Mouse (Mus musculus): Measurements from ENCODE around the gene S100a10.
A peak's percentile ranks its signal among the peaks of the same experiment; 100 is the strongest.

Gene S100a10

DNA sequence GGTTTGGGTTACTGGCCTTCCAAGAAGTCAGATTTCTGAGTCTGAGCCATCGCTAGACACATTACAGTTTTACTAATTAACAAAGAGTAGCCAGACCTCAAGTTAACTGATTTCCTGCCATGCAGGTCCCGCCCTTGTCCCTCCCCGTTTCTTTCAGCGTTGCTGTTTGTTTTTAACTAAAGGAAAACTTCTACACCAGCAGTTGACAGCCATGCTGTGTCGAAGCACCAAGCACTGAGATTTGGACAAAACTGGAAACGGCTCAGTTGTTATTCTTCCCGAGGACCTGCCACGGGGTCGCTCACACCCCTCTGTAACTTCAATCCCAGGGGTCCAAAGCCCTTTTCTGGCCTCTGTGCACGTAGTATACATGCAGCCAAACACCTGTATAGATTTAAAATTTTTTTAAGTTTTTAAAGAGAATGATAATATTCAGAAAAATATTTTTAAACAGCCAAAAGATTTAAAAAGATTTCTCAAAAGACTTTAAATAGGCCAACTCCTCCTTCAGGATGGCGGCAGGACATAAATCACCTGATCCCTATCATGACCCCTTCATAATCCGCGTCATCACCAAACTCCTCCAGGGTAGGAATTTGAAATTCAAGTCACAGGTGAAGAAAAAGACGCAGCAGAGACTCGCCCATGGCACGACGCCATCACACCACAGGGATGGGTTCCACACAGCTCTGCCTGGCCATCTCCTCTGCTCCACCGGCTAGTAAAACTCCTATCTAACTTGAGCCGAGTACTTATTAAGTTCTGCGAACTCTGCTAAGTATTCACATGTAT, 6.9 kb upstream of the S100a10 start:
- no peak for DNase-seq

DNA sequence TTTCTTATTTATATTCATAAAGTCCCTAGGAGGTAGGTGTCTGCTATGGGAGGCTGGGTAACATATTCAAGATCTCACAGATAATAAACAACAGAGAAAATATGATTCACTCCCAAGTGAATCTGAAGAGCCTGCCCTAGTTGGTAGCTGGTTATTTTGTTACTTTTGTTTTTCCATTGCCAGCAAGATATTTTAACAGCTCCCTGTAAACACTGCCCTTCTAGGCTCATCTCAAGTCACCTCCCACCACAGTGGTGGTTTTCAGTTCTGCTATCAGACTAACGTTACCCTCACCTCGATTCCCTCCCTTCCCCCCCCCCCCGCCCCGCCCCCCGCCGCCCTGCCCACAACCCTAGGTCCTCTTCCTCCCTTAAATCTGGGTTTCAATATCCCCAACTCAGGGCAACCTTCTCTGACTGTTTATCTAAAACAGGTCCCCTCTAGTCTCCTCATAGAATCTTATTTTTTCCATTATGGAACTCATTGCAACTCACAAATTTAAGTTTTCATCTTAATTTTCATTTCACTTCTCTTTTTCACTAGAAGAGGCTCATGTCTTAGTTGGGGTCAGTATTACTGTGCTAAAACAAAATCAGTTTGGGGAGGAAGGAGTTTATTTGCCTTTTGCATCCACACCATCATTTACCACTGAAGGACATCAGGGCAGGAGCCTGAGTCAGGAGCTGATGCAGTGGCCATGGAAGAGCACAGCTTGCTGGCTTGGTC, 6.2 kb upstream of the S100a10 start:
- DNase-seq, result no peak

DNA sequence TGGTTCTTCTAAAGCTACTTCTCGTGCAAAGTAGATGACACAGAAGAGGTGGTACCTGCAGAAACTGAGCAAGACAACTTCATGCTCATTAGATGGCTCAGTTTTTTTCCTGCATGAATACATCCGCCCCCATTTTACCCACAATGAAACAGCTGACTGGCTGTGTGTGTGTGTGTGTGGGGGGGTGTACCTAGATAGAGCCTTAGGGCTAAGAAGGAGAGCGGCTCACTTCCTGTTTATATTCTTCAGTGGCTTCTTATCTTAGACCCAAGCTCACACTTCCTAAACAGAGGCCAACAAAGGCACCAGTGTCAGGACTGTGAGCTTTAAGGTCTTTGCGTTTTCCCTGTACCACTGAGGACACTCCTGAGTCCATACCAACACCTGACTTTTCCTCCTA, 4.9 kb upstream of the S100a10 start:
- DNase-seq, result no peak

DNA sequence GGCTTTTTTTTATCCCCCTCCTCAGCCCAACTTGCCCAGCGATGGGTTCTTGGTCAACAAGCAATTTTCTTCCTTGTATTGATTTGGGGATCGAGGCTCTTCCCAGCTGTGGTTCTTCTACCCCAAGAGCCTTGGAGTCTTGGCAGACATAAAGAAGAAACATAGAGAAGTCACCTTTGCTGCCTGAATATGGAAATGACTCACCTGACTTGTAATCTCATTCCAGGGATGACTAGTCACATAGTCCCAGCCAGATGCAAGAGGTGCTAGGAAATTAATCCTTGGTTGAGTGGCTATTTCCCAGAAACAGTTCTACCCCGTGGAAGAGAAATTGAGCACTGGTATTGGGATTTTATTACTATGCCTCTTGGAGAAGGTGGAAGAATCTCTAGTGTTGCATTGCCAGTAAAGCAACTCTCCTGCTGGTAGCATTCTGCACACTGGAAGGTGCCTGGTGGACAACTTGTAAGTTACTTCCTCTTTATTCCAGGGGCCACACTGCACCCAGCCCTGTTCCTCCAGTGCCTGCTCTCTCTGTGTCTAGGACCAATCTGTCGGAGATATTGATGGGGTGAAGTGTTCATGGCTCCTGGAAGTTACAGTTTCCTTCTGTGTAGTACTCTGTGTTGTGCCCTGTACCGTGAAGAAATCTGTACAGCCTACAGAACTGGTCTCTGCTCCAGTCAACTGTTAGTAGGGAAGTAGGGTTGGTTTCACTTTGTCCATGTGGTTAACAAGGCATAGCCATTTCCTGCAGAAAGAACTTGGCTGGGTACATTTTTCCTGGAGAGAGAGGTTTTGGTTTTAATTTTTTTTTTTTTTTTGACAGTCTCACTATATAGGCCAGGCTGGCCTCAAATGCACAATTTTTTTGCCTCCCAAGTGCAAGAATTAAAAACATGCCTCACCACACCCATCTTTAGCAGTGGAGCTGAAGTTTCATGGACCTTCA, 2.7 kb upstream of the S100a10 start:
- no peak for DNase-seq

DNA sequence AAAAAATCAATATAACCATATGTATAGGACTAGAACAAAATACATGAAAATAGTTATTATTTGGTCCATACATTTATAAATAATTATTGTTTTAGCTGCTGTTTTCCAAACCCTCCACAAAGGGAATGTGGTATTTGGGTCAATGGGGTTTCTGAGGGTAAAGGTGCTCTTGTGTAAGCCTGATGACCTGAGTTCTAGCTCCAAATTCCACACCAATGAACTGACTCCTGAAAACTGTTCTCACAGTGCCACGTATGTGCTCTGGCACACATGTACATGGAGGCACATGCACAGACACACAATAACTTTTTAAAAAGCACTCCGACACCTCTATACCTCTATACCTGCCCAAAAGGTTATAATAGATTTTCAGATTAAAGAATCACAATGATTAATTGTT, 1.6 kb upstream of the S100a10 start:
- DNase-seq, result no peak

DNA sequence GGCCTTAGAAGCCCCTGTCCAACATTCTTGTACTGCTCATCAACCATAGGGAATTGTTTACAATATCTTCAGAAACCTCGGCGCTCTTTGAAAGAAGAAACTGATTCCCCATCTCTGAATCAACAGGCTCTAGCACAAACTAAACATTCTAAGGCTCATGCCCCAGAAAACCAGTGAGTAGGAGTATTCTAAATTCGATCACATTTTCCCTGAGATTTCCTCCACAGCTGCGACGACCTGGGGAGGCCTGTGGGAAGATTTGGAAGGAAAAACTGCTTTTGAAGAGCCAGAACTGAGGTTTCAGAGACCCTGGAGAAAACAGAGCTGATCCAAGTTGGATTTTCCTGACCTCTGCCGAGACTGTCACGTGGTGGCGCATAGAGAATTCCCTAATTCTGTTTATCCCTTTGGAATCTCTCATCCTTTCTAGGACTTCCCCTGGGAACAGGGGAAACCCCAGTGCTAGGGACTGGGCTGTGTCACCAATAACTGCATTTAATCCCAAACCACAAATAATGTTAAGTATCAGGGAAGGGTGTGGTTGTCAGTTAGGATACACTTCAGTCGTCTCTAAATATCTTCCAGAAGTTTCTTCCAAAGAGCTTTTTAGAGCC, 1.0 kb upstream of the S100a10 start:
- DNase-seq, result no peak

DNA sequence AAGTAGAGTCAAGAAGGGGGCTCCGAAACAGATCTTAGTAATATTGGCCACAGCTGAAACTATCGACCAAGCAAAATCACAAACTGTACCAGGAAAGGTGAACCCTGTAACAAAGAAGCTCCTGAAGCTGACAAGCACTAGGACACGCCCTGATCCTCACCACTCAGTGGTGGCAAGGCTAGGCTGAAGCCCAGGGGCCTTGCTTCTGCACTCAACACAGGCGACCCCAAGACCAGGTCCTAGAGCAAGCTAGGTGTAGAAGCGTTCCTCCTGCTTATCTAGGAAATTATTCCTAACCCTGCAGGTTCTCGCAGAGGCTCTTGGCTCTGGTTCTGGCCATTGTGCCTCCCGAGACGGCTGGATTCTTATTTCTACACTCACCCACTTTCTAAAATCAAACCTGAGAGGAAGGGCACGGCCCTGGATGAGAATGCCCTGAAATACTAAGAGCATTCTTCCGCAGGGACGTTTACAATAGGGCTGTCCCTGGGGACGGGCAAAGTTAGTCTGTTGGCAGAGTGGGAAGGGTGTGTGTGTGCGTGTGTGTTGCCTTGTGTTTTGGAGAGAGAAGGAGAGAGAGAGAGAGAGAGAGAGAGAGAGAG, 400 bp upstream of the S100a10 start:
- peak; percentile 34 for DNase-seq

DNA sequence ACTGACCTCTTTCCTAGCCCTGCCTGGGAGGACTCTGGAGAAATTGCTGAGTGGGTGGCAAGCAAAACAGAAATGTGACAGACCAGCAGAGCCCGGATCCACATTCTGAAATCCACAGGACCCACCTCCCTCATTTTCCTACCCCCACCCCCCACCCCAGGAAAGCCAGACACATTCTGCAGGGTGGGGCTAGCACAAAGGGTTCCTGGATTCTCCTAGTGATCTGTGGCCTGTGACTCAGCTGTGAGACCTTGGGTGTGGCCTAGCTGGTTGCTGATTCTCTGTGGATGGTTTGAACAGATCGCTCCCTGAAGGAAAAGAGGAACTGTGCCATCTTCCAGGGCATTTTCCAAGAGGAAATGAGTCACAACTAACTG, 986 bp downstream of the S100a10 start:
- DNase-seq, result peak; percentile 61

DNA sequence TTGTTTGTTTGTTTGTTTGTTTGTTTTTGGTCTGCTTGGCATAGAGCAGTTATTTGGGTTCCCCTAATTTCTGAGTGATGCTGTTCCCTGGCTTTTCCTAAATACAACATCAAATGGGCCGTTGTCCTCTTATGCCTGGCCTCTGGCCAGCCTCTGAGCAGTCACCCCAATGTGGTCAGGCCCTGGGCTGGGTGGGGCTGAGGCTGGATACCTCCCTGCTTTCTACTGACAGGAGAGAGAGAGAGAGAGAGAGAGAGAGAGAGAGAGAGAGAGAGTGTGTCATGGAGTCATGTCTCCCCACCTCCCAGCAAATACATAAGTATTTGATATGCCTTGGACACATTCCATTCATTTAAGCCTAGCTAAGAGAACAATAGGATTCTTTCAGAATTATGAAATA, 1.7 kb downstream of the S100a10 start:
- no peak for DNase-seq

DNA sequence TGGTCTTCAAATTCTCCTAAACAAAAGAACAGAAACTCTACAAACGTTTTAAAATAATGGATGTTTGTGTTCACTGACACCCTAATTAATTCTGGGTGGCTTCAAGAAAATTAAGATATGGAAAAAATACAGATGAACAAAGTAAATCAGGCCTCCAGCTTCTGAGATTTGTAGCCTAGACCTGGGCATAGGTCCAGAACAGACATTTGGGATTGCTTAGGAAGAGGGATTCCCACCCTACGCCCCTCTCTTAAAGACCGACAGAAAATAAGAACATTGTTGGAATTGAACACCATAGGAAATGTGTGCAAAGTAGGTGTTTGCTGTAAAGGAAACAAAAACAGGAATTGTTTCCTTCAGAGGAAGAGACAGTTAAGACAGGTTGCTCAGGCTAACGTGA, 2.6 kb downstream of the S100a10 start:
- DNase-seq, result no peak

DNA sequence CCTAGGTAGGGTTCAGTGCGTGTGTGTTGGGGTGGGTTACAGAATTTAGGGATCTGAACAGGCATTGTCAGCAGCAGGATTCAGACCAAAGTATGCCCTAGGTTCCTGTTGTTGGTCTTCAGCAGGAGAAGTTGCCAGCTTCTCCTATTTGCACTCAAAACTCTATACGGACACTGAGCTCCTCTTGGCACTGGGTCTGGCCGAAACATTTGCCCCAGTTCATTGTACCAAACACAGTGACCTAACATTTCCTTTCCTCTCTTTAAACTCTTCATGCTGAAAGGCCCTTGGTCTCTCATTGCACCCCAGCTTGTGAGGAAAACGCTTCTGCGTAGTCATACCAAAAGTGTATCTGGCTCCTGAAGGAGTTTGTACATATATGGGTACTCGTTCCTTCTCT, 5.1 kb downstream of the S100a10 start:
- no peak for DNase-seq

DNA sequence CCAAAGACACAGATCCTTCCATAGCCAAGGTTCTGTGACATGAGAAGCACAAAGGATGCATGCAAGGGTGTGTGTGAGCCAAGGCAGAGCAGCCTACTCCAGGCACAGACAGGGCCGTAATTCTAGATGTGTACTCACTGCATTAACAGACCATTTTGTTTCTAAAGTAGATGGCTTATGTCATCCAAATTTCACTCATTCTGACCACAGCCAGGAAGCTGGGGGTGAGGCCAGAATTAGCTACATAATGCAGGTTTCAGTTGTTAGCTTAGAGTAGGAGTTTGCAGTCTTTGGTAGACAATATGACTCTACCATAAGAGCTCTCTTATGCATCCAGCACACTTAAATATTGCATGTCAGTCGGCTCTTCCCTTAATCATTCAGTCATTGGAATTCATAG, 7.5 kb downstream of the S100a10 start:
- DNase-seq, result no peak

DNA sequence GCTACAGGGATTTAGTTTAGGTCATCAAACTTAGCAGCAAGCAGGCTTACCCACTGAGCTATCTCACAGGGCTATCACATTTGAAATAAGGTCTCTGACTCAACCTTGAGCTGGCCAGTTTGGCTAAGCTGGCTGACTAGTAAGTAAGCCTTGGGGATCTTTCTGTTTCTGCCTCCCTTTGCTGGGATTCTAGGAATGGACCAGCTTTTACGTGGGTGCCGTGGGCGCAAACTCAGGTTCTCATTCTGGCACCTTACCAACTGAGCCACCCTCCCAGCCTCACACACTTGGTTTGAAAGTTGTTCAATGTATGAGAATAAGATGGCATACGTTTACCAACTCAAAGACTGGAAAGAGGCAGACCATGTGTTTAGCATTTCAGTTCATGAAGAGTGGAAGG, 8.3 kb downstream of the S100a10 start:
- no peak for DNase-seq

DNA sequence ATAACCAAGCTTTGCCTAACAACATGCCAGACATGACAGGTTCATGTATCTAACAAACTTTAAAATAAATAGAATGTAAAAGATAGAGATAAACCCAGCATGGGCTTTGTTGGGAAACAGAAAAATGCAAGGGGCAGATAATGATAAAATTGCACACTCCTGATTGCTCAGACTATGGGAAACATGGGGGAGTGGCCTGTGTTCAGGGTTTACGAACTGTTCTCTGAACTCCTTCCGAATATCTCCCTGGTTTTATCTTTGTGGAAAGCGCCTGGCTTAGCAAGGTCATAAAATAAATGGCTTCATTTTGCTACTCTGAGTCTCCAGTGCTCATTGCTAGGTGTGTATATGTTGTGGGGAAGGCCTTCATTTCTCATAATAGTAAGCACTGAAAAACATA, 12.0 kb downstream of the S100a10 start:
- no peak for DNase-seq

DNA sequence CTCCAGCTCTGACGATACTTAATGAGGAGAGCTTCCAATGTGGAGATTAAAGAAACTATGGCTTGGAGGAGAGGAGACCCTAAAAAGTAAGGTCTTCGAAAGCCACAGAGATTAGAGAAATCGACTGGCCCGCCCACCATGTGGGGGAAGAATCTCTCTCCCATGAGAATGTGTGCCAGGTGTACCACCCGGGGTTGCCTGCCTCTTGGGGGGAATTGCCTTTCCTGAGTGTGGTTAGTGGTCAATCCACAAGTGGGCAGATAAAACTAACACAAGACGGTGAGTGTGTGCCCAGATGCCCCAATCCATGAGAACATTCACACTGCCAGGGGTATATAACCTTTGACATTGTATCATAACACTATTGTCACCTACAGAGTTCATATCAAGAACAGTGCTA, 12.8 kb downstream of the S100a10 start:
- DNase-seq, result no peak

DNA sequence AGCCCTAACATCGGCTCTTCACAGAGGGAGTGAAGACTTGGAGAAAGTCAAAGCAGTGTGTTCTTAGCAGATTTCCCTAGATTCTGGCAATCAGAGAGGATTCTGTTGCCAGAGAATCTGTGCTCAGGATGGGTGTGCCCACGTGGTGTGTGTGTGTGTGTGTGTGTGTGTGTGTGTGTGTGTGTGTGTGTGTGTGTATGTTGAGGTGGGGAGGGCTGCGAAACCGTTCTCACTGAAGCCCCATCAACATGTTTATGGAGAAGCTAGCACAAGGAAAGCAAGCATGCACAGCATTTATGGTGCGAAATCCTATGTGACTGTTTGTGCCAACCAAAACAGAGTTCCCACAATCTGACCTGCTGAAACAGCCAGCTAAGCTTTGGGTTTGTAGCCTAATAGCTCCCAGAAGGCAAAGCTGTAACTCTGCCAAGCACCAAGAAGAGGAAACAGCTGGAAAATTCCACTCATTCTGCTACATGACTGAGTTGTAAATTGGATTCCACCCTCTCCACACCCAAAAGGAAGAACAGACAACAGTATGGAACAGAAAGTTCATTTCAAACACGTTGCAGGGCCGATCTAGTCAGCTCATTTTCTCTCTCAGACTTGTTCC, 13.7 kb downstream of the S100a10 start:
- DNase-seq, result peak; percentile 51

DNA sequence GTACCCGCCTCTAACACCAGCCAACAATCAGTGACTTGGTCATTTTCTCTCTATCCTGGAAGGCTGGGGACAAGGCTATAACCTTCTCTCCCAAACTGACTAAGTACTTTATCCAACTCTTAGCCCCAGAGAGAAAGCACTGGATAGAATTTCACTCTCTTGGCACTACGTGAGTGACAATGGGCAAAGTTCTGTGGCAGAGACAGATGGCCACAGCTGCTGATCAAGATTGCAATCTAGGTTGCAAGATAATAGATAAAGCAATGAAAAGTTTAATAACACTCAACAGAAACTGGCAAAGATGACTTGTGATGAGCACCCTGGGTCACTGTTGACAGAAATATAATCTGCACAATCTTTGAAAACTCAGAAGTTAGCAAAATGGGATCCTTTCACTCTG, 14.2 kb downstream of the S100a10 start:
- DNase-seq, result no peak

DNA sequence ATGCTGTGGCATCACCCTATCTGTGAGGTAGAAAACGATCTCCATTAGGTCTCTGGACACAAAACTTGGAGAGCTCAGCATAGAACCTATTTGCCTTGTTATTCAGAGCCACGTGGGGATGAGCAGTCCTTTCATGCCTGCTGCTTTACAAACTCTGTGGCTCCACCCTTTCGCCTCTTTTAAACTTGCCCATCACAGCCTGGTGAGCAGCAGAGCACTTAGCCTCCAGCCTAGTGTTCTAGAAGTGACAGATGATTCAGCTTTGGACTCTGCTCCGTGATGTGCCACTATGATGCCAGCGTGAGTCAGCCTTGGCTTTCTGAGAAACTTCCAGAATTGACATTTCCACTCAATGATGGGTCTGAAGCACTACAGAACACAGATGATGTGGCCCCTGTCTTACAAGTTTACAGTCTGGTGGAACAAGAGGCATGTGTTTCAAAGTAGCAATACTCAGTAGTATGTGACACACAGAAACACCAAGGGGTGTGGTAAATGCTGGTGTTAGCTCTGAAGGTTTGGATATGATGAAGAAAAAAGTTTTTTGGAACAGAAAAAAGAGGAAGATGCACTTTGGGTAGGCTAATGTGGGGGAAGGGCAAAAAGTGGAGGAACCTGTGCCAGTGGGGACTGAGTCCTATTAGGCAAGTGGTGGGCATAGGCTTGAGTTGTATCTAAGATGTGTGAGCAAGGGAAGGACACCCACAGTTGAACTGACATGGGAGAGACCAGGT, 17.3 kb downstream of the S100a10 start:
- DNase-seq, result no peak

DNA sequence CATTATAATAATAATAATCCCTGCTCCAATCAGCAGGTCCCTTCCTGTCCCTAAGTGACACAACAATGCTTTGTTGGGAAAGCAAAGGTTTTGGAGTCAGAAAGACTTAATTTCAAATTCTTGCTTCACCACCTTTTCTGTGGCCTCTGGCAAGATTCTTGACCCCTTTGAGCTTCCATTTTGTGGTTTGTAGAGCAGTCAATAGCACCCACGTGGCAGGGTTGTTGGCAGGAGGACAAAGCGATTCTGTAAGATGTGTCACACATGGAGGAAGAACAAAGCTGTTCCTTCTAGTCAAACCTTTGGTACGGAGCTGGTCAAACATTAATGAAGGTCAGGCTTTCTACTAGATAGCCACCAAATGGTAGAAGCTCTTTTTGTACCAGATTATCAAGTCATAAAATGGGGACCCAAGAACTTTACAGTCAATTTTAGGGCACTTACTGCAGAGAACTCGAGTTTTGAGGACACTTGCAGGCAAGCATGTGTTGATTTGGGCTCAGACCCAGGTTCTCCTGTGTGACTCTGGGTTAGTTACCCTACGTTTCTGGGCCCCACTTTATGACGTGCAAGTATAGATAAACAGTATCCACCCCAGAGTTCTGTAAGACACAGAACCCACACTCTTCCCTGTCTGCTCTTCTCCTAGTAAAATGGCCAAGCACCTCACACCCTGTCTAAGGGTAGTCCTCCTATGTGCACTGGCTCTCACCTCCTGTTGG, 24.6 kb downstream of the S100a10 start:
- DNase-seq, result peak; percentile 61

DNA sequence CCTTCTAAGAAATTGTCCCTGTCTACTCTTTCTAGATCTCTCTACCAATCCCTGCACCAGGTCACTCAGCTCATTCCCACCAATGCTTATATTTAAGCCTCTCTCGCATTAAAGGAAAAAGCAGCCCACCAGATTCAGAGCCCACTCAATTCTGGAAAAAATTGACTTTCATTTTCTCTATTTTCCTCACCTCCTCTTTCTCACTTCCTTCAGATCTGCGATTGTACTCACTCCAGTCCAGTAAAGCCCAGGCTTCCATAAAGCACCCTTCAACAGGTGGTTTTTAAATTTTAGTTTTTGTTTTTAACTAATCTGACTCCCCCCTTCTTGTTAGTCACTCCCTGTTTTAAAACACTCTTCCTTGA, 25.1 kb downstream of the S100a10 start:
- DNase-seq, result no peak

DNA sequence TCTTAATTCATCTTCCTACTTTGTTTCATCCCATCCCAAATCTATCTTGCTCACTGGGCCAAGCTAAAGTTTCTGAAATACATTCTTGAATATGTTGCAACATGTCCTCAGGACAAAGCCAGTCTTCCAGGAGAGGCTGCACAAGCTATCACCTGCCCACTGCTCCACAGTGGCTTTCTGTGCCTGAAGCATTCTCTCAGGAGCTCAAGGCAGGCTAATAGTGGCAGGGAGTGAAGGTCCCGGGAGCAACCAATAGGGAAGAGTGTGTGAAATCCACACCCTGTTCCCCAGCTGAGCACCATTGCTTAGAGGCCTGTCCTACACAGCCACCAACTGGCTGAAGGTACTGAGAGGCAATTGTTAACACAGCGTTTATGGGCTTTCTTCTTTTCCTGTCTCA, 26.1 kb downstream of the S100a10 start:
- DNase-seq, result no peak
